Mouse (Mus musculus): ENCODE results near the gene Mipol1. TPM values are rescaled to one million over a fixed set of nuclear protein-coding genes. Genes with fewer than 3 reads are reported as not detected.
A peak's percentile ranks its signal among the peaks of the same experiment; 100 is the strongest.

Gene Mipol1
- polyA plus RNA-seq, 1 experiment, result 0.38 TPM

DNA sequence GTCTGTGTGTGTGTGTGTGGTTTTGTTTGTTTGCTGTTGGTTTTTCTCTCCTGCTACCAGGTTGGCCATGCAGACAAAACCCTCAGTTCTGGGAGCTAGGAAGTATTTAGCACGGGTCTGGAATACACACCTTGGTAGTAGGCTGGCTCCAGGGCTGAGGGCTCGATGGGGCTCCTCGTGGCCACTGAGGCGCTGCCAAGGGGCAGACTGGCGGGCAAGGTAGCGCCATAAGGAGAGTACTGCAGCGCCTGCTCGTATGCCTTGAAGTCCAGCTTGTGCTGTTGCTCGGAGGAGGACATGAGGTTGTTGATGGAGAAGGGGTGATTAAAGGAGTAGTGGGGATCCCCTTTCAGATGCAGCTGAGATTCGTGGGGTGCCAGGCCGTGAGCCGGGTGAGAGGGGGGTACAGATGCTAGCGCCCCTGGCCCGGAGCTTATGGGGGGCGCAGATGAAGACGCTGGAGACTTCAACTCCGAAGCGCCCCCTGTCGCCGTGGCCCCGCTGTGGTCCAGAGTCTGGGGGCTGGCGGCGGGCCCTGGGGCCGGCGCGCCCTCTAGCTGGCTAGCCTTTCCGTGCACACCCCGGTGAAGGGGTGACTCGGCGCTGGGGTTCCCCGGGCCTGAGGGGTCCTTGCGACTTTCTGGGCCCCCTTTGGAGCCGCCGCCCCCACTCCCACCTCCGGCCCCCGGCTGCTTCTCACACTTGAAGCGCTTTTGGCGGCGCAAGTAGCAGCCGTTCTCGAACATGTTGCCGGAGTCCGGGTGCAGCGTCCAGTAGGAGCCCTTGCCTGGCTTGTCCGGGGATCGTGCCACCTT lies 311.9 kb downstream of the Mipol1 start:
- 2% methylated on average over 41 of the region's 46 CpGs for WGBS
- DNase-seq (ENCODE audit: low read depth, low spot score), result no peak

DNA sequence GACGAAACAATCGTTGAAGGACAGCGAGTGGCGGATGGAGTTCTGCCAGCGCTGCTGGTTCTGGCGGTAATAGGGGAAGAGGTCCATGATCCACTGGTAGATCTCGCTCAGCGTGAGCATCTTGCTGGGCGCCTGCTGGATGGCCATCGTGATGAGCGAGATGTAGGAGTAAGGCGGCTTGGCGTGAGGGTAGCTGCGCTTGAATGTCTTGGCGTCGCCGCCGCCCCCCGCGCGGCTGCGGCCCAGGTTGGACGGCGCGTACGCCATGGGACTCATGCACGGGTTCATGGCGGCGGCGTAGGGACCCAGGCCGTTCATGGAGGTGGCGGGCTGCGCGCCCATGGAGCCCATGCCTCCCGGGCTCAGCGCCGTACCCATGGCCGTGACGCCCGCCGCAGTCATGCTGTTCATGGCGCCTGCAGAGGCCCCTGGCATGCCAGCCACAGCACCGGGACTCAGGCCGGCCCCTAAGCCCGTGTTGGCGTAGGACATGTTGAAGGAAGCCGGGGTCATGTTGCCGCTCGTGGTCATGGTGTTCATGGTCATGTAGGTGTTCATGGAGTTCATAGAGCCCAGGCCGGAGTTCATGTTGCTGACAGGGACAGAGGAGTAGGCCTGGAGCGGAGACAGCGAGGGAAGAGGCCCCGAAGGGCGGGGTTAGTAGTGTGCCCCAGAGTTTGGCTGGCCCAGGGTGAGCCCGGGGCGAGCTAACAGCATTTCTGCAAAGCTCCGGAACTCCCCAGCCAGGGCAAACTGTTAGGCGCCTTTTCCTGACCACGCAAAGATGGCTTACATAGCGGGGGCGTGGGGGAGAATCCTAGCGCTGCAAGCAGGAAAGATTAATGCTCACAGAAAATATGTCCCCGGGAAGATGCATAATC lies 312.8 kb downstream of the Mipol1 start:
- DNase-seq (ENCODE audit: low read depth, low spot score), result peak; percentile 28

DNA sequence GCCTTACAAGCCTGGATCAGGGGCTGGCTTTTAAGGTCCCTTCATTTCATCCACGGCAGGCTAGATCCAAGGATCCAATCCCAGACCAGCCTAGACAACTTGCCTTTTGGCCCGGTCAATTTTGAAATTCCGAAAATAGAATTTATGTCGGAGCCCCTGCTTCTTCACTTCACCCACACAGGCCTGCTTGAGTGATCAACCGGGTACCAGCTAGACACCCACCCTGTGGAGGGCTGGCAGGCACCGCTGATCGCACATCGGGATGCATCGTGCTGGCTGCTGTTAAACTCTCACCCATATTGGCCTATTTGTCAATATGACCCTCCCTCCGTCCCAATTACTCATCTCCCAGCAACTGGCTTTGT lies 313.4 kb downstream of the Mipol1 start:
- peak; percentile 42 for DNase-seq (ENCODE audit: low read depth, low spot score)
- WGBS, result 6% methylated on average over 10 of the region's 10 CpGs

More for the DNA sequence above, 312.8 kb downstream of the Mipol1 start:
- WGBS, result 3% methylated on average over 63 of the region's 63 CpGs

DNA sequence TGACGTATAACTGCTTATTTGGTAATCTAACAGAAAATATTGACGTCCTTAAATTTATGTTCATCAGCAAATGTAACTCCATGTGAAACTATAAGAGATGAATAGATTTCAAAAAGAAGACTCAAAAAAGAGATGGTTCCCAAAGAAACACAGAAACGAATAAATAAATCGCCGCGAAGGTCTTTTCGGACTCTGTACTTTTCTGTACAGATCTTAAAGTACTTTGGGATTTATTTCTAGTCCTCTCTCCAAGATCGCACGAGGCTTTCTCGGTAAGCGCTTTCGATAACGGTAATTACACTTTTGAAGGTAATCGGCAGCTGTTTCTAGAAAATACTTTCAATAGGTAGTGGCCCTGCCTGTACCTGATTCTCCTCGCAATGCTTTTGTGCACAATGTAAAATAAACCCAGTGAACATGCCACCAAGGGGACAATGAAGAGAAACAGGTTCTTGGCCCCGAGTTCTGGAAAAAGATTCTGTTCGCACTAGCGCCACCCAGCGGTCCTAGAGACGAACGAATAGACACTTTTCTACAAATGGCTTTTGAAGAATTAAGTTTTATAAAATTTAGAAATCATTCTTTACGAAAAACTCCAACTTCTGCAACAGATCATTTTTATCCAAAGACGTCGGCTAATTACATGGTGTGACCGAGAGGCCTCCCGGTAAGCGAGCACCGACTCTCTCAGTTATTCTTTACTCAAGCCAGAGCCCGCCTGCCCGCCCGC lies 314.6 kb downstream of the Mipol1 start:
- peak; percentile 96 for DNase-seq (ENCODE audit: low read depth, low spot score)
- 2% methylated on average over 31 of the region's 31 CpGs for WGBS

DNA sequence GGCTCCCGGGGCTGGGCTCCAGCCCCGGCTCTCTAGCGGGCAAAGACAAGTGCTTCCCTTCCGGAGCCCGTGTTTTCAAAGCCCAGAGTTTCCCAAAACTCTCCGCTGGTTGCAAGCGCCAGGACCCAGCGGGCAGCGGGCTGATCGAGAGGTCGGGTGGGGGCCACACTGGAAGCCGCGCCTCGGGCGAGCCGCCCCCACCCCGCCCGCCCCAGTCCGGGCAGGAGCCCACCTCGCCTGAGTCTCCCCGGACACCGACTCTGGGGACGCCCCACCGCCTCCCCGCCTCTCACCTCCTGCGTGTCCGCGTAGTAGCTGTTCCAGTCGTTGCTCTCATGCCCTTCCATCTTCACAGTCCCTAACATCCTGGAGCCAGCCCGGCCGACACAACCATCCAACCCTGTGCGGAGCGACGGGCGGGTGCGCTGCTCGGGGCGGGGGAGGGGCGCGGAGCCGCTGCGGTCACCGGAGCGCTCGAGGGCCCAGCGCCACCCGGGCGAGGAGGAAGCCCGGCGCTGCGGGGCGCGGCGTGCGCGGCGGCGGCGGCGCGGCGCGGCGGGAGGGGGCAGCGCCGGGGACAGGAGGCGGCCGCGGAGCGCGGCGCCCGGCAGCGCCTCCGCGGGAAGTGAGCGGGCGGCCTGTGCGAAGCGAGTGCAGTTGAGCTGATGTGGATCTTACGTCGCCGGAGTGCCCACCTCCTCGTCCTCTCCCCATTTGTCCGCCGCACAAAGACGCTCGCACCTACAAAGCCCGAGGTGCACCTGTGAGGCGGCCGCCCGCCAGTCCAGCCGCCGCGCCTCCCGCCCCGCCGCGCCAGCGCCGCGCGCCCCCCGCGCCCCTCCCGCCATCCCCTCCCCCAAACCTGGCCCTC lies 315.4 kb downstream of the Mipol1 start:
- DNase-seq (ENCODE audit: low read depth, low spot score), result peak; percentile 27
- WGBS, result under 1% methylated on average over 104 of the region's 106 CpGs

Other genes starting within 250 kb of the Mipol1 start
- not detected in 2 replicates for gene Slc25a21, start 33.0 kb upstream of the Mipol1 start, polyA plus RNA-seq (2012; rRNA removed)
- gene Prps1l3, start within 50 bp of the Mipol1 start, polyA plus RNA-seq (2012; rRNA removed), result 8.1 and 10.5 TPM in 2 replicates